Mouse (Mus musculus): ENCODE data around the gene Hsd17b6. TPM values are rescaled to one million over a fixed set of nuclear protein-coding genes. Genes with fewer than 3 reads are reported as not detected.

The Hsd17b6 gene
- polyA plus RNA-seq, 1 experiment from 2014 or later = not detected

DNA sequence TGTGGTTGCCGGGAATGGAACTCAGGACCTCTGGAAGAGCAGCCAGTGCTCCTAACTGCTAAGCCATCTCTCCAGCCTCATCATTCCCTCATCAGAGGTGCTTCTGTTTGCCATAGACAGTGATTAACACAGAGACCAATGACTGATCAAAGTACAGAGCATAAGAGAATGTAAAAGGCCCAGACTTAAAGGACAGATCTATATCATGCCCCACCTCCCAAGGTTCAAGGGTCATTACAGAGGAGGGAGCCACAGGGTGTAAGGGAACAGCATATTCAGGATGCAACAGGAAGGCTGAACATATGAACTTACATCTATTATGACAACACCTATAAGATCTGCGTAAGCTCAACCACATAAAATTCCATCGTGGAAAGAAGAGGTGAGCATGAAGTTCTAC lies 10.7 kb downstream of the Hsd17b6 start:
- Histone ChIP-seq H3K4me1 (ENCODE audit: control insufficient read depth, insufficient read depth, low read length) (no peaks in the 10 kb centered on the region), H3K4me2 (ENCODE audit: low read length) (no peak overlapping the region), H3K27ac (ENCODE audit: low read depth, low read length) (no peak overlapping the region), H3K9me3 (replicated peaks; ENCODE audit: control insufficient read depth, low read length) (no peaks in the 10 kb centered on the region), H3K9ac (ENCODE audit: low read length) (no peak overlapping the region), H3K36me3 (ENCODE audit: control insufficient read depth, insufficient read depth, low read length) (no peaks in the 10 kb centered on the region), H3K27me3 (replicated peaks; ENCODE audit: control insufficient read depth, insufficient read depth, low read length) (no peaks in the 10 kb centered on the region), H3K4me3 (ENCODE audit: low read depth, low read length) (no peak overlapping the region)
- 90% methylated on average over 3 of the region's 3 CpGs for WGBS
- DNase-seq (ENCODE audit: low spot score) (no peak), ATAC-seq (no peak)

DNA sequence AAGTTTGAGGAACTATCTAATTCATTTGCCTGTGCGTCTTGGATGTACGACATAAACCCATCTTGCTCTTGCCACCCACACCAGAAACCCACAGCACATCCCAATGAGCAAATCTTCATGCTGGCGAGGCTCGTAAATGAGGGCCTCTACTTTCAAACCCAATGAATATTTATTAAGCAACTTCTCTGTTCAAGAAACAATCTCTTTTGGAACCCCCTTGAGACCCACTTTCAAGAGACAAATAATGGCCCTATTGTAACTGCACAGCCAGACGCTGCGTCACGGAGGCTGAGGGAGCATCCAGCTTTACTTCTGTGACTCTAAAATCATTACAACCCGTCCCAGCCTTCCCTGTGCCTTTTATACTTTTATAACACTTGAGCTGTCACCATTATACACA lies 21.8 kb downstream of the Hsd17b6 start:
- no peaks in the 10 kb centered on the region for H3K36me3 ChIP-seq (ENCODE audit: control insufficient read depth, insufficient read depth, low read length)

DNA sequence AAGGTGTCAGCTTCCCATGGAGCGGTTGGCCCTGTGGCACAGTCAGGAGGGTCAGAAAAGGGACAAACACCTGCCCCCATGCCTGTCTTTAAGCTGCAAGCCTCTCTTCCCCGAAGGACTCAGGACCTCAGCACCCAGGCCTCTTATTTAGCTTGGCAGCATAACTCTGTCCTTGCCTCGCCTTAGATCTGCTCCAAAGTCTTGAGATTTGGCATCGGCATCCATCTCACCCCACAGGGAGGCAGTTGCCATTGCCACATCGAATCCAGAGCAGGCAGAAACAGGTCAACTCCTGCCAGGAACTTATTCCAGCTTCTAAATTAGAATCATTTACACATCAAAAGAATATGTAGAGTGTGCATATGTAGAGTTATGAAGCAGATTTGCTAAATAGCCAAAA lies 22.8 kb downstream of the Hsd17b6 start:
- no peak overlapping the region for H3K4me3 ChIP-seq (ENCODE audit: low read depth, low read length)
- WGBS = 67% methylated on average over 5 of the region's 5 CpGs
- H3K4me2 ChIP-seq (ENCODE audit: low read length) = no peak overlapping the region
- ATAC-seq = no peak
- H3K4me1 ChIP-seq (ENCODE audit: control insufficient read depth, insufficient read depth, low read length) = peaks cover 18% of the 10 kb centered on the region
- no peaks in the 10 kb centered on the region for H3K27me3 ChIP-seq (replicated peaks; ENCODE audit: control insufficient read depth, insufficient read depth, low read length)
- no peaks in the 10 kb centered on the region for H3K9me3 ChIP-seq (replicated peaks; ENCODE audit: control insufficient read depth, low read length)
- H3K9ac ChIP-seq (ENCODE audit: low read length) = no peak overlapping the region
- H3K27ac ChIP-seq (ENCODE audit: low read depth, low read length) = no peak overlapping the region; the same call in 1 of the 2 replicates
- DNase-seq (ENCODE audit: low spot score) = no peak
- no peaks in the 10 kb centered on the region for H3K36me3 ChIP-seq (ENCODE audit: control insufficient read depth, insufficient read depth, low read length)

More for the DNA sequence above, 21.8 kb downstream of the Hsd17b6 start:
- peak; percentile 67 for DNase-seq (ENCODE audit: low spot score)
- Histone ChIP-seq H3K4me2 (ENCODE audit: low read length) (no peak overlapping the region), H3K9ac (ENCODE audit: low read length) (no peak overlapping the region), H3K4me3 (ENCODE audit: low read depth, low read length) (no peak overlapping the region), H3K27ac (ENCODE audit: low read depth, low read length) (no peak overlapping the region; the same call in 1 of the 2 replicates), H3K9me3 (replicated peaks; ENCODE audit: control insufficient read depth, low read length) (no peaks in the 10 kb centered on the region), H3K4me1 (ENCODE audit: control insufficient read depth, insufficient read depth, low read length) (peaks cover 18% of the 10 kb centered on the region), H3K27me3 (replicated peaks; ENCODE audit: control insufficient read depth, insufficient read depth, low read length) (no peaks in the 10 kb centered on the region)
- 4% methylated on average over 8 of the region's 8 CpGs for WGBS
- peak; percentile 60 for ATAC-seq

DNA sequence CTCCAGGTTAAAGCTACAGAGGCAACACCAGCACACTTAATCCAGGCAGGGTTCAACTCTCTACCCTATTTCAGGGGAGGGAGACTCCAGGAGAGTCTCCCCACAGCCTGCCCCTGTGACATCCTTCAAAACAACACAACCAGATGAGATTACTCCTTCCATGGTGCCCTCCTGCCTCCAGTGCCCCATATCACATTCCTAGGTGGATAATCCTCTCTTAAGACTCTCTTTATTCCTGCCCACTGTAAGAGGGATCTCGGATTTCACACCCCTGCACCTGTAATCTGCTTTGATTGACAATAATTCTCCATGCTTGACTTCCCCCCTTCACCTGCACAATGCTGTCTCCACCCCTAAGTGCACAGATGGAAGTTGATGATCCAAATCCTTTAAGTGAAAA lies 31.9 kb downstream of the Hsd17b6 start:
- H3K9ac ChIP-seq (ENCODE audit: low read length) = no peak overlapping the region
- WGBS = 3% methylated on average over 1 of the region's 1 CpGs
- no peaks in the 10 kb centered on the region for H3K36me3 ChIP-seq (ENCODE audit: control insufficient read depth, insufficient read depth, low read length)
- H3K9me3 ChIP-seq (replicated peaks; ENCODE audit: control insufficient read depth, low read length) = no peaks in the 10 kb centered on the region
- no peak overlapping the region for H3K27ac ChIP-seq (ENCODE audit: low read depth, low read length)
- no peaks in the 10 kb centered on the region for H3K4me1 ChIP-seq (ENCODE audit: control insufficient read depth, insufficient read depth, low read length)
- no peak overlapping the region for H3K4me3 ChIP-seq (ENCODE audit: low read depth, low read length)
- H3K27me3 ChIP-seq (replicated peaks; ENCODE audit: control insufficient read depth, insufficient read depth, low read length) = no peaks in the 10 kb centered on the region
- ATAC-seq = no peak
- no peak overlapping the region for H3K4me2 ChIP-seq (ENCODE audit: low read length)
- no peak for DNase-seq (ENCODE audit: low spot score)

DNA sequence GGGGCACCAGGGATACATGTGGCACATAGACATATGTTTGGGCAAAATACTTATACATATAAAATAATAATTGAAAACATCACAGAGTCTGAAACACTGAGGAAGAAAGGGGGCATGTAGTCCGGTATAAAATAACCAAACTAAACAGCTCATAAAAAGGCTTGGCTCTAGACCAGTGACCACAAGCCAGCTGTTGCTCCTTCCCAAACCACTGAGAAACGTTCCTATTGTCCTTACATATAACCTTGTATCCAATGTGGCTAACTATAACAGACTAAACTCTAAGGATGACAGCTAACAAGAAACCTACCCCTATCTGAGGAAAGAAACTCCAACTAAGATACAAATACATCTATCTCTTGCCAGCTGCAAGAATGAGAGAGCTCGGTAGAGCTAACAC lies 33.3 kb downstream of the Hsd17b6 start:
- no peak overlapping the region for H3K9ac ChIP-seq (ENCODE audit: low read length)
- H3K4me1 ChIP-seq (ENCODE audit: control insufficient read depth, insufficient read depth, low read length) = no peaks in the 10 kb centered on the region
- H3K4me3 ChIP-seq (ENCODE audit: low read depth, low read length) = no peak overlapping the region
- H3K36me3 ChIP-seq (ENCODE audit: control insufficient read depth, insufficient read depth, low read length) = no peaks in the 10 kb centered on the region
- DNase-seq (ENCODE audit: low spot score) (no peak), ATAC-seq (no peak)
- H3K4me2 ChIP-seq (ENCODE audit: low read length) = no peak overlapping the region
- WGBS = 87% methylated on average over 3 of the region's 3 CpGs
- no peaks in the 10 kb centered on the region for H3K27me3 ChIP-seq (replicated peaks; ENCODE audit: control insufficient read depth, insufficient read depth, low read length)
- no peaks in the 10 kb centered on the region for H3K9me3 ChIP-seq (replicated peaks; ENCODE audit: control insufficient read depth, low read length)
- no peak overlapping the region for H3K27ac ChIP-seq (ENCODE audit: low read depth, low read length)

DNA sequence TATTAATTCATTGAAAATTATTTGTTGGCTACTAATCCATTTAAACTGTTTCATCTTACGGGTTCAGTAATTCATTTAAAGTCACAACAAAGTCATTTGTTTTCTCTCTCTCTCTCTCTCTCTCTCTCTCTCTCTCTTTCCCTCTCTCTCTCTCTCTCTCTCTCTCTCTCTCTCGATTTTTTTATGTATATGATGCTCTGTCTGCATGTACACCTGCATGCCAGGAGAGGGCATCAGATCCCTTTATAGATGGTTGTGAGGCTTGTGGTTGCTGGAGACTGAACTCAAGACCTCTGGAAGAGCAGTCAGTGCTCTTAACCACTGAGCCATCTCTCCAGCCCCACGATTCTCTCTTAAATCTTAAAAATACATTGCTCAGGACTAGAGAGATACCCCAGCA lies 36.3 kb downstream of the Hsd17b6 start:
- Histone ChIP-seq H3K27me3 (replicated peaks; ENCODE audit: control insufficient read depth, insufficient read depth, low read length) (no peaks in the 10 kb centered on the region), H3K36me3 (ENCODE audit: control insufficient read depth, insufficient read depth, low read length) (no peaks in the 10 kb centered on the region), H3K4me2 (ENCODE audit: low read length) (no peak overlapping the region), H3K4me1 (ENCODE audit: control insufficient read depth, insufficient read depth, low read length) (no peaks in the 10 kb centered on the region), H3K9ac (ENCODE audit: low read length) (no peak overlapping the region), H3K4me3 (ENCODE audit: low read depth, low read length) (no peak overlapping the region), H3K27ac (ENCODE audit: low read depth, low read length) (no peak overlapping the region), H3K9me3 (replicated peaks; ENCODE audit: control insufficient read depth, low read length) (no peaks in the 10 kb centered on the region)
- ATAC-seq (no peak), DNase-seq (ENCODE audit: low spot score) (no peak)
- WGBS = 77% methylated on average over 3 of the region's 3 CpGs

DNA sequence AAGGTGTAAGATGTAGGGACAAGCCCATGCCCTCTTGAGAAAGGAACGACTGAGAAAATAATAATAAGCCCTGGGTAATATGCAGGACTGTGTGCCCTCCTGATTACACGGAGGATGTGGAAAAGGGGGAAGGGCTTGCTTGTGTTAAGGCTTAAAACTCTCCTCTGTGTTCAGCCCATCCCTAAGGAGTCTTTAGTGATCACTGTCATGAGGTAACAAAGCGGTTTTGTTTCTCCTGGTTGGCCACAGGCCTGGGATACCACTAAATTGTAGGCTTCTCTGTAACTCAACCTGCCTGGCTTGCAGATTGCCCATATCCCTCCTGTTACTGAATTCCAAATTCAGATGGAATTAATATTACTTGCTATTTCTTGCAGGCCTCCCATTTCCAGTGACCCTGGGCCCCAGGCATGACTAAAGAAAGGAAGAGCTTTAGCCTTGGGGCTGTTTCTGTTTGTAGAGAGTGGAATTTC lies 37.0 kb downstream of the Hsd17b6 start:
- DNase-seq (ENCODE audit: low spot score) = no peak
- H3K36me3 ChIP-seq (ENCODE audit: control insufficient read depth, insufficient read depth, low read length) = no peaks in the 10 kb centered on the region
- no peak overlapping the region for H3K4me2 ChIP-seq (ENCODE audit: low read length)
- no peak overlapping the region for H3K9ac ChIP-seq (ENCODE audit: low read length)
- WGBS = 55% methylated on average over 3 of the region's 3 CpGs
- H3K27ac ChIP-seq (ENCODE audit: low read depth, low read length) = no peak overlapping the region
- no peaks in the 10 kb centered on the region for H3K4me1 ChIP-seq (ENCODE audit: control insufficient read depth, insufficient read depth, low read length)
- no peaks in the 10 kb centered on the region for H3K27me3 ChIP-seq (replicated peaks; ENCODE audit: control insufficient read depth, insufficient read depth, low read length)
- no peak overlapping the region for H3K4me3 ChIP-seq (ENCODE audit: low read depth, low read length)
- no peak for ATAC-seq
- no peaks in the 10 kb centered on the region for H3K9me3 ChIP-seq (replicated peaks; ENCODE audit: control insufficient read depth, low read length)

DNA sequence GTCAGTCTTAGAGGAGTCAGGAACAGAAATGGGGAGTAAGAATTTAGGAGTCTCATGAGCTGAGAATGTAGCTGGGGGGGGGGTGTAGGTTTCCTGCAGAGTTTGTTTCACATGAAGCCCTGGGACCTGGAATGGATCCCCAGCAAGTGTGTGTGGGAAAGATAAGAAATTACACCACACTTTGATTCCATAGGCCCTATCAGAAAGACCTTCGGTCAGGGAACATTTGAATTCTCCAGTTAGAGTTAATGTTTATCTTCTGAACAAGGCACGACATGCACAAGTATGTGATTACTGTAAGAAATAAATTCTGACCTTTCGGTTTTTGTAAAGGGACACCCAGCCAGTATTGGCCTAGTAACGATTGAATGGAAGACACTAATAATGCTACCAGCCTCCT lies 37.6 kb downstream of the Hsd17b6 start:
- no peak overlapping the region for H3K9ac ChIP-seq (ENCODE audit: low read length)
- no peak for DNase-seq (ENCODE audit: low spot score)
- 94% methylated on average over 4 of the region's 4 CpGs for WGBS
- H3K27ac ChIP-seq (ENCODE audit: low read depth, low read length) = no peak overlapping the region
- ATAC-seq = no peak
- no peak overlapping the region for H3K4me3 ChIP-seq (ENCODE audit: low read depth, low read length)
- no peaks in the 10 kb centered on the region for H3K27me3 ChIP-seq (replicated peaks; ENCODE audit: control insufficient read depth, insufficient read depth, low read length)
- no peaks in the 10 kb centered on the region for H3K9me3 ChIP-seq (replicated peaks; ENCODE audit: control insufficient read depth, low read length)
- no peak overlapping the region for H3K4me2 ChIP-seq (ENCODE audit: low read length)
- H3K36me3 ChIP-seq (ENCODE audit: control insufficient read depth, insufficient read depth, low read length) = no peaks in the 10 kb centered on the region
- no peaks in the 10 kb centered on the region for H3K4me1 ChIP-seq (ENCODE audit: control insufficient read depth, insufficient read depth, low read length)

DNA sequence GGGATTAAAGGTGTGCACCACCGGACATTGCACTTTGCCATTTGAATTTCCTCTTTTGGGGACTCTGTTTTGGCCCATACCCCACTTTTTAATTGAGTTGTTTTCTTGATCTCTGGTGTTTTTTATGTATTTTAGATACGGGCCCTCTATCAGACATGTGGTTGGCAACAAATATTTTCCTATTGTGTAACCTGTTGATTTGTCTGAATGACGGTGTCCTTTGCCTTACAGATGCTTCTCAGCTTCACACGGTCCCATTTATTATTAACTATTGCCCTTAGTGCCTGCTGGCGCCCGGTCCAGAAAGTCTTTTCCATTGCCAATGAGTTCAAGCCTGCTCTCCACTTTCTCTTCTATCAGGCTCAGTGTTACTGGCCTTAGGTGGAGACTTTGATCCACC lies 40.9 kb downstream of the Hsd17b6 start:
- ATAC-seq = no peak
- Histone ChIP-seq H3K4me1 (ENCODE audit: control insufficient read depth, insufficient read depth, low read length) (no peaks in the 10 kb centered on the region), H3K9ac (ENCODE audit: low read length) (no peak overlapping the region), H3K27ac (ENCODE audit: low read depth, low read length) (no peak overlapping the region), H3K9me3 (replicated peaks; ENCODE audit: control insufficient read depth, low read length) (no peaks in the 10 kb centered on the region), H3K4me3 (ENCODE audit: low read depth, low read length) (no peak overlapping the region), H3K36me3 (ENCODE audit: control insufficient read depth, insufficient read depth, low read length) (no peaks in the 10 kb centered on the region), H3K27me3 (replicated peaks; ENCODE audit: control insufficient read depth, insufficient read depth, low read length) (no peaks in the 10 kb centered on the region), H3K4me2 (ENCODE audit: low read length) (no peak overlapping the region)
- 92% methylated on average over 6 of the region's 6 CpGs for WGBS
- no peak for DNase-seq (ENCODE audit: low spot score)
